Mouse (Mus musculus) lung, postnatal 0 days (tissue): ENCODE results near the gene Gm48551.

Experiments
- CTCF ChIP-seq: IDR thresholded peaks from 2 replicates; pipeline ENCODE4 v1.5.1; 2016; ENCODE audit warnings: antibody characterized with exemption, mild to moderate bottlenecking
- EP300 ChIP-seq: IDR thresholded peaks from 2 replicates; pipeline ENCODE4 v1.6.1; 2016; ENCODE audit warnings: antibody characterized with exemption, mild to moderate bottlenecking, control low read depth

GRCm38 (mm10) chr10:81395865-81396264, 11.6 kb downstream of the Gm48551 start:
- no peak for TF ChIP-seq CTCF
- TF ChIP-seq EP300 = no peak
